21 mouse cellular contexts compared by ENCODE assay signal in the genomic region with DNA sequence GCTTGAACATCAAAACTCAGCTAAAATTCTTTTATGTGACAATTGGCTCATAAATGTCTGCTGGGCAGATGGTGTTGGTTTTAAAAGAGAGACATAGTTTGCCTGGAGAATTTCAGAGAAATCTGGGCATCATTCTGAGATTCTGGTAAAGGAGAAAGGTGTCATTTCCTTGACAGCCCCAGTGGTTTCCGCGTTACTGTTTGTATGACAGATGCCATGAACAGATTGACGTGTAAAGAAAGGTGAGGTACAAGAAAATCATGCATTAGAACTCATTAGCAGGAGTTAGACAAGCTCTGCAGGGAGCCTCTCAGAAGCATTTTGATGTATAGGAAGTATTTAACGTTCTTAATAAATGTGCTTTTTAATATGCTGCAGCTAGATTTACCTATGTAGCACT.
"Had no signal": no experiment of that assay in that cellular context is flagged by ENCODE, and none has a peak within 500 bp of the region (broad histone marks: within the 10 kb centered on the region; RNA-seq: fewer than 3 reads in every experiment).

No protein-coding gene starts in this region.

- H3K4me2 ChIP-seq: limb, embryonic 13.5 days; liver, embryonic 12.5 days; liver, embryonic 15.5 days; lung, embryonic 15.5 days; midbrain, embryonic 13.5 days; neural tube, embryonic 12.5 days; neural tube, embryonic 15.5 days had no signal

- ATAC-seq: liver, embryonic 12.5 days; midbrain, embryonic 13.5 days had no signal

- H3K9me3 ChIP-seq: limb, embryonic 10.5 days; limb, embryonic 13.5 days; liver, embryonic 12.5 days; liver, embryonic 15.5 days; lung, embryonic 15.5 days; midbrain, embryonic 13.5 days; neural tube, embryonic 12.5 days; neural tube, embryonic 15.5 days had no signal

- H3K4me1 ChIP-seq: limb, embryonic 10.5 days; limb, embryonic 13.5 days; liver, embryonic 12.5 days; liver, embryonic 15.5 days; lung, embryonic 15.5 days; midbrain, embryonic 13.5 days; neural tube, embryonic 12.5 days; neural tube, embryonic 15.5 days had no signal

- H3K27ac ChIP-seq: layer of hippocampus, adult 2 months; limb, embryonic 10.5 days; limb, embryonic 13.5 days; liver, embryonic 12.5 days; liver, embryonic 15.5 days; lung, embryonic 15.5 days; midbrain, embryonic 13.5 days; neural tube, embryonic 12.5 days; neural tube, embryonic 15.5 days; stomach, postnatal 0 days had no signal

- H3K9ac ChIP-seq: limb, embryonic 13.5 days; liver, embryonic 12.5 days; liver, embryonic 15.5 days; lung, embryonic 15.5 days; midbrain, embryonic 13.5 days; neural tube, embryonic 12.5 days; neural tube, embryonic 15.5 days had no signal

- H3K4me3 ChIP-seq: layer of hippocampus, adult 2 months; limb, embryonic 10.5 days; limb, embryonic 13.5 days; liver, embryonic 12.5 days; liver, embryonic 15.5 days; lung, embryonic 15.5 days; midbrain, embryonic 13.5 days; neural tube, embryonic 12.5 days; neural tube, embryonic 15.5 days had no signal

- H3K27me3 ChIP-seq: limb, embryonic 13.5 days; liver, embryonic 12.5 days; liver, embryonic 15.5 days; lung, embryonic 15.5 days; midbrain, embryonic 13.5 days; neural tube, embryonic 12.5 days; neural tube, embryonic 15.5 days had no signal

- DNase-seq: kidney, adult 9 months; kidney, postnatal 14 days; layer of hippocampus, adult 9-11 months; liver; lung, adult 18-20 months; lung, postnatal 14 days; lung, postnatal 4 days; right cerebral cortex, adult 18-20 months; right cerebral cortex, postnatal 14 days; right cerebral cortex, postnatal 4 days; thymus, postnatal 36 days had no signal

- H3K36me3 ChIP-seq: limb, embryonic 10.5 days; limb, embryonic 13.5 days; liver, embryonic 12.5 days; liver, embryonic 15.5 days; lung, embryonic 15.5 days; midbrain, embryonic 13.5 days; neural tube, embryonic 12.5 days; neural tube, embryonic 15.5 days had no signal
